Mouse (Mus musculus) kidney, postnatal 10 days (tissue): ENCODE measurements around the gene Endov.
A peak's percentile ranks its signal among the peaks of the same experiment; 100 is the strongest.

Experiments used
- DNase-seq: peaks from one replicate; pipeline ENCODE4 v3.0.0; 2021; ENCODE audit warnings: mixed read lengths

Endov gene

DNA sequence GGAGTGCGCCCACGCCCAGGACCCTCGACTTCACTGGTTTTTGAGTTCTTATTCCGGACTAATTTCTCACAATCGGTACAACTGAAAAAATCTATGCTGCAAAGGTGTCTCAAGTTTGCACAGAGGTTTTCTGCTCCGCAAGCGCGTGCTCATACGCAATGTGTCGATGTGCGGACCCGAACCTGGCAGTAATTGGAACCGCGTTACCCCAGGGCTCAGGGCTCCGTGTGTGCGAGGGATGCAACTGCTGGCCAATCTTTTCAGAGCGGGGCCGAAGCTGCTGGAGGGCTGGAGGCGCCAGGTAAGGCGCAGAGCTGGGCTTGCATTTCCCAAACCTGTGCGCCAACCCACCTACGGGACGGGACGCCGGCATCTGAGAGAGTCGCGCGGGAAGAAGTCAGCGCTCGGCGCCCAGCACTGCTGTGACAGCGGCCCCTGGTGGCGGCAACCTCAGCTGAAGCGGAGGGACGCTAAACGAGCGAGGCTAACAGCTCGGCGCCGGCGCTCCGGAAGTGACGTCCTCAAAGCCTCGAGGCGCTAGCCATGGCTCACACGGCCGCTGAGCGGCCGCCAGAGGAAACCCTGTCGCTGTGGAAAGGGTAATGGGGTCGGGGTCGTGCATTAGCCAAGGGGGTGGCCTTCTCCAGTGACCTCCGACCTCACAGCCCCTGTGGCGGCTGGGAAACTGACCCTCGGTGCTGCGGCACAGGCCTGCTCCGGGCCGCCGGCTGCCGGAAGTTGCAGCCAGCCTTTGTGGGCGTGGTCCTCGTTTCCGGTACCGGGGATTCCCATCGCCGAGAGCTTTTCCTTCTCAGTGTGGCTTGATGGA, at the start of gene Endov:
Endov (plus strand) TSS at position 487 of the 829 bp plus-strand sequence.
- peak; percentile 100 for DNase-seq

DNA sequence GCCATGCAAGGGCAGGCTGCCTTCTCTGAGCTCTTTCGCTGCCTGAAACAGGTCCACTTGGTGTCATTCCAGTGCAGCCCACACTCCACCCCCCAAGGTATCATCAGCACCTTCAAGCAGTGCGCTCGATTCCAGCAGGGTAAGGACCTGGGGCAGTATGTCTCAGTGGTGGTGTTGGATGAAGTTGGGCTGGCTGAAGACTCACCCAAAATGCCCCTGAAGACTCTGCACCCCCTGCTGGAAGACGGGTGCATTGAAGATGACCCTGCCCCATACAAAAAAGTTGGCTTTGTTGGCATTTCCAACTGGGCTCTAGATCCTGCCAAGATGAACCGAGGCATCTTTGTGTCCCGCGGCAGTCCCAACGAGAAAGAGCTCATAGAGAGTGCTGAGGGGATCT, 48.9 kb upstream of the Endov start:
- peak; percentile 10 for DNase-seq

DNA sequence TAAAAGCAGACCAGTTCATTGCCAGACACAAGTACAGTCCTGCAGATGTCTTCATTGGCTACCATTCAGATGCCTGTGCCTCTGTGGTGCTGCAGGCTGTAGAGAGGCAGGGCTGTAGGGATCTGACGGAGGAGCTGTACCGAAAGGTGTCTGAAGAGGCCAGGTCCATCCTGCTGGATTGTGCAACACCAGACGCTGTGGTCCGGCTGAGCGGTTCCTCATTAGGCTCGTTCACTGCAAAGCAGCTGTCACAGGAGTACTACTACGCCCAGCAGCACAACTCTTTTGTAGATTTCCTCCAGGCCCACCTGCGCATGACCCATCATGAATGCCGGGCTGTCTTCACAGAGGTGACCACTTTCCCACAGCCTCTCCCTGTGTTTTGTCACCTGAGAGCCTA, 47.7 kb upstream of the Endov start:
- no peak for DNase-seq

DNA sequence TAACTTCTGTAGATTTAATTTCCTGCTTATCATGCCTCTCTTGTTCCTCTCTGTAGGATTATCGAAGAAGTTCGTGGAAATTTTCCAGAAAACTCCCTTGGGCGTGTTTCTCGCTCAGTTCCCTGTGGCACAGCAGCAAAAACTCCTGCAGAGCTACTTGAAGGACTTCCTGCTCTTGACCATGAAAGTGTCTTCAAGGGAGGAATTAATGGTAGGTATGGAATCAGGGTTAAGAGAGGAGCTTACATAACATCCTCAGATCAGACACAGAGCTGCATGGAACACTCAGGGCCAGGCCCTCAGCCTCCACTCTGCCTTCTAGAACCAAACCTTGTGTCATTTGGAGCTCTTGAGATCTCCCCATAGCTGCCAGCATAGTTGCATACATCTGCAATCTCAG, 35.0 kb upstream of the Endov start:
- DNase-seq: no peak

DNA sequence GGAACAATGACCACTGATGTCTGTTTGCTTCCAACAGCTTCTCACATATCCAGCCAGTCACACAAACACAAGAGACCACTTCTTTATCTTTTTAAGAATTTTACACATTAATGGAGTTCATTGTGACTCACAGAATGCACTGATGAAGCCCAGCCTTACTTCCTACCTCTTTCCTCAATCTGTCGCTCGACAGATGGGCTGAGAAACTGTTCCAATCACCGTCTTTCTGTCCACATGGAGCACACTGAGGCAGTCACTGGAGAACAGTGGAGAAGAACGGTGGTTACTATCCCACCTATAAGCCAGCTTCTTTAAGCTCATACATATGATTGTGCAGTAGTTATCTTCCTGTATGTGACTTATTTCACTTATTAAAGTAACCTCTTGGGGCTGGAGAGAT, 13.3 kb upstream of the Endov start:
- DNase-seq: no peak

DNA sequence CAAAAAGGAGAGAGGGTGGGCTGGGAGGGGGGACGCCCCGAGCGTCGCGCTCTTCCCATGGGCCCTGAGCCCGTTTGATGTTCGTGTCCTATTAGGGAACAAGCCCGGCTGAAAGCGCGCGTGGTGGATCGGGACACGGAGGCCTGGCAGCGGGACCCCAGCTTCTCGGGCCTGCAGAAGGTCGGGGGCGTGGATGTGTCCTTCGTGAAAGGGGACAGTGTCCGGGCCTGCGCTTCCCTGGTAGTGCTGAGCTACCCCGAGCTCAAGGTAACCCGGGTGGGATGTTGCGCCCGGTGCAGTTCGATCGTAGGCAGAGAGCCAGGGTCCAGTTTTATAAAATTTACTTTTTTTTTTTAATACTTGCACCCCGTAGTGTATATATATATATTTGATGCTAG, 542 bp downstream of the Endov start:
- DNase-seq: no peak

DNA sequence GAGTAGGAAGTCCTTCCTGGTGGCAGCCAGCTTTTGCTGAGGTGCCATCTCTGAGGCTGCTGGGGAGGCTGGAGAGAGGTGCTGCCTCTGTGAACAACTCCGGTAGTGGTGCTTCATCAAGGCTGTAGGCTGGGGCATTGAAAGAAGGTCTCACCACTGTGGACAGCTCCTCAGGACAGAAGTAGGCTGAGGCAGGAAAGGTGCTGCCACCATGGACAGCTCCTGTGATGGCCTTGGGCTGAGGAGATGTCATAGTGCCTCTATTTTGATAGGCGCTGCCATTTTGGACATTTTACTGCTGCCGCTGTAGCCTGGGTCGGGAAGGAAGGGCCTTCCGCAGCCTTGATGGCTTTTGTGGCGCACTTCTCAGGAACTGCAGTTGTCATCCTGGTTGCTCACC, 1.7 kb downstream of the Endov start:
- DNase-seq: no peak

DNA sequence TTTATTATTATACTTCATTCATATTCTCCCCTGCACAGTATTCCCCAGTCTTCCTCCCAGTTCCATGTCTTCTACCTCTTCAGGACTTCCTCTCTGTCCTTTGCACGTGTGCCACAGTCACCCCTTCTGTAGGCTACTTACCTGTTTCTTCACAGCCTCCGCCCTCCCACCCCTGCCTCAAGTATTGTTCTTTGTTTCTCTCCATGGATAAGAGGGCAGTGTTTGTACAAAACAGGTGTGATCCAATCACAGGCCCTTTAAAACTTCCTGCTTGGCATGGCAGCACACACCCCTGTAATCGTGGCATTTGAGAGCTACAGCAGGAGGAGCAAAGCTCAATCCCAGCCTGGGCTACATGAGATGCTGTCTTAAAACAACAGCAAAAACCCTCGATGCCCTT, 2.4 kb downstream of the Endov start:
- no peak for DNase-seq

DNA sequence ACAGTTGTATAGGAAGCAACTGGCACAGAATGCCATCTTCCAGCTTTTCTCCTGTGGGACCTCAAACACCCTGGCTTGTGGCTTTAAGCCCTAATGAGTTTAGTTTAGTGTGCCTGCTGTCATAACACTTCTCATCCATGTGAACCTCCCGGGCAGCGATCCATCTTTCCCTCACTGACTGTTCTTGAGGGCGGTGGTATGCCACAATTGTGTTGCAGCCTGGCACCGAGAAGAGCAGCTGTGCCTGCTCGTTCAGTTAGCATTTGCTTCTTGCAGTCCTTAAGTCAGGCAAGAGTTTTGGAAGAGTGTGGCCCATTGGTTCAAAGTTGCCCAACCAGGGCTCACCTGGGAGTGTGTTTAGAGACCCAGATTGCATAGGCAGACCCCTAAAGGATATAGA, 5.0 kb downstream of the Endov start:
- DNase-seq: no peak

DNA sequence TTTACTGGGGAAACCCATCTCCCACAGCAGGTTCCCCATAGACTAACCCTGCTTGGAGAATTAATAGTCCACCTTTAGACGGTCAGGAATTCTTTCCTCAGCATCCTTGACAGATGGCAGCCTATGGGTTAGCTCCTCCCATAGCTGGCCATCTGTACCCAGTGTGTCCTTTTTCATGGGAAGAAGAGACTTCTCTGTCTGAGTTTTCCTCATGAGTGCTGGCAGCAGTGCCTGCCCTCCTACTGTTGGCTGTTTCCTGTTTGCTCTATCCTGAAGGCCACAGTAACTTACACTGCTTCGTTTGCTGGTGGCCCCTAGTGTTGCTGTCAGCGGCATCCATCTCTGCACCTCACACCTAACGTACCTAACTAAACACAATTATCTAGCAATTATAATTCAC, 6.3 kb downstream of the Endov start:
- DNase-seq: no peak

DNA sequence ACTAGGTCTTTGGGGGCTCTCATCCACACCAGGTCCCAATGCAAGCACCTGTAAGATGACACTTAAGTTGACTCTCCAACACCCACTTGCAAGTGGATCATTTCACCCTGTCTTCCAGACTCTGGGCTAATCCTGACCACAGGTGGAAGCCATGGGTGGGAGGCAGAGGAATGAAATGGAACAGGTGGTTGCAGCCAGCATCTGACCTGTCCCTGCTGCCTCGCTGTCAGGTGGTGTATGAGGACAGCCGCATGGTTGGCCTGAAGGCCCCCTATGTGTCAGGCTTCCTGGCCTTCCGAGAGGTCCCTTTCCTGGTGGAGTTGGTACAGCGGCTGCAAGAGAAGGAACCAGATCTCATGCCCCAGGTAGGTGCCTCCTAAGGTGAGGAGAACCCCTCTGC, 8.2 kb downstream of the Endov start:
- no peak for DNase-seq

DNA sequence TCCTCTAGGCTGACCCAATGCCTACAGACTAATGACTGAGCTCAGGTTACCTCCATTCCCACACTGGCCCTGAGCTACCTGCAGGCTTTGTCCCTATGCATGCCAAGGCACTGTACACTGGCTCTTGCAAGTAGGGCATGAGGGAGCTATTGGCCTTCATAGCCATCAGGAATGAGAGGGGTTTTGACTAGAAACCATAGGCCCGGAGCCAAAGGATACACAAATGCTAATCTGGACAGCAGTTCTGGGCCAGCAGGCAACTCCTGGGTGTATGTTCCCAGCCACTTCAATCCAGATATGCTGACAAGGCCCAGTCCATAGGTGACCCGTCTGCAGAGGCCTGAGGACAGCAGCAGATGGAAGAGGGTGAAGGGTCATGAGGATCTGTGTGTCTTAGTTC, 8.9 kb downstream of the Endov start:
- DNase-seq: no peak

DNA sequence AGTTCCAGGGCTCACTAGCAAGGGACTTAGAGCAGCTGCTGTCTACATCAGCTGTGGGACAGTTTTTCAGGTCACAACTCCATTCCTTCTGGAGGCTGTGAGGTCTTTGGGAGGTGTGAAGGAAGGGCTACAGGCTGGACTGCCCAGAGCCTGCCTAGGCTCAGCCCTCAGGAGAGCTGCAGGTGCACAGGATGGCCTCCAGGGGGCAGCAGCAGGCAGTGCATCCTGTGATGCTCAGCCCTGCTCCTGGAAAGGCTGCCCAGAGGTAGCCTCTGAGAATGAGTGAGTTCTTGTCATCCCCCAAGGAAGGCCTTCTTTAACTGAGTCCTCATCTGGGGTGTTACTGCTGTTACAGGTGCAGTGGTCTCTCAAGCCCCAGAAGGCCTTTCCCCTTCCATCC, 12.5 kb downstream of the Endov start:
- peak; percentile 82 for DNase-seq

DNA sequence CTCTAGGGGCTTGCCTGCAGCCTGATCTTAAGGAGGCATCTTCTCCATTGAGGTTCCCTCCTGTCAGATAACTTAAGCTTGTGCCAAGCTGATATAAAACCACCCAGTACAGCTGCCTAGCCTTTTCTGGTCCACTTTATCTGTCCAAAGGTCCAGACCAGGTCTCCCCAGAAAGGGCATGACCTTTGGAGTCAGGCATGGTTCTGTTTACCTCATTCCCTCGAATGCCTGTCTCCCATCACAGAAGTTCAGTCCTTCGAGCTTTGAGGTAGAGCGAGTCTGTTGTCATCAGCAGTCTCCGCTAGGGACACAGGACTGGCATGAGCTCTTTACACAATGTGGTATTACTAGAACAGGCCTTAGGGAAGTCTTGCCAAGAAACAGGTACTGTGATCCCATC, 15.2 kb downstream of the Endov start:
- no peak for DNase-seq

DNA sequence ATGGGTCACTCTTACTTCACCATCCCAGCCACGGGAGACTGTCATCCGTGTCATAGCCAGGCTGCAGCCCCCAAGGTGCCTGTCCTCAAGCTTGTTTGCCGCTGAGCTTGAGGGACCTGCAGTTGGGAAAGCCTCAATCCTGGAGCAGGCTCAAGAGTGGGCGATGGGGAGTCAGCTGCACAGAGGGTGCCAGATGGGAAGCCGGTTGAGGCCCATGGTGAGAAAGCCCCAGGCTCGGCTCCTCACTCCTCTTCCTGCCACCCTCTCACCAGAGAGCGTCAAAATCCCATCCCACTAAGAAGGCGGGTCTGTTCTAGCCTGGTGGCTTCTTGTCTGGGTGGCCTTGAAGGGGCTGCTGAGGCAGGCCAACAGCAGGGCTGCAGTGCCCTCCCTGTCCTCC, 16.6 kb downstream of the Endov start:
- DNase-seq: no peak

DNA sequence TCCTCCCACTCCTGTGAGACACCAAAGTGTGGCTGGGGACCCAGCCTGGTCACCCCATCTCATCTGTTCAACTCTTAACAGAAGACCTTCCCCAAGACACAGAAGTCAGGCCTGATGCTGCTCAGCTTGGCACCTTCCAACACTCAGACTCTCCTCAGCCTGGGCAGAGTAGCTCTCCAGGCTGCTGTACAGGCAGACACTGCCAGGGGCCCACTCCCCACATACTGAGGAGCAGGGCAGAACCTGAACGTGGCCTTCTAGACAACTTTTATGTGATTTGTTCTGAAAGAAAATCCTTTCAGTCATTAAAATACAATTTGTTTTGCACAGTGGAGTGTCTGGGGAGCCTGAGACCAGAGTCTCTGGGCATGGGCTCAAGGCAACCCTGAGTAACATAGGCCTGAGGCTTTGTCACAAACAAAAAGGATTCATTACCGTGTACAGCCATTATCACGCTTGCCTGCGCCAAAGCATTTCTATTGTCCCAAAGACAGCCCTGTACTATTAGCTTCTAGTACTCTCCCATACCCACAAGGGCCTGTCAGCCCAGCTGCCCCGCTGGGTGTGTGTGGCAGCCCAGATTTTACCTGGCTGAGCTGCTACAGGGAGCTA, 18.1 kb downstream of the Endov start:
- DNase-seq: no peak

DNA sequence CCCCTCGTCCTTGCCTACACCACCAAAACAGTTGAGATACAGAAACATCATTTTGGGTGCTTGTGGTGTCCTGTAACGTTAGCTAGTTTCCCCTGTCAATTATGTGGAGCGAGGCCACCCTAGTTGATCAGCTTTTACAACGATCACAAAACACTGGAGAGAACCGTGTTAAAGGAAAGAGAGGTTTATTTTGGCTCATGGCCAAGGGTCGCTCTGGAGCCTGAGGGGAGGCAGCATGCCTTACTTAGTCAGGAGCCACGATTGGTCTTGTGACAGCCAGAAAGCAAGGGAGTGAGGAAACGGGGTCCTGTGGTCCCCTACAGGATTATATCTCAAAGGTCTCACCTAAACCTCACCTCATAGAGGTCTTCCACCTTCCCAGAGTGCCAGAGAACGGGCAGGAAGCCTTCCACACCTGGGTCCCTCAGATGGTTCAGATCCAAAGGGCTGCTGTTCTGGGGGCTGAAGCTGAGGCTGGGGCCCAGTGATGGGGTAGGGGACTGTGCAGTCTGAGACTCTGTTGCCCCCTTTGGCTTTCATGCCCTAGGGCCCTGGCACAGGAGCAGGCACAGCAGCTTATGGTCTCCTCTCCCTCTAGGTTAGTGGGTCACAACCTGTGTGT, 22.0 kb downstream of the Endov start:
- no peak for DNase-seq

DNA sequence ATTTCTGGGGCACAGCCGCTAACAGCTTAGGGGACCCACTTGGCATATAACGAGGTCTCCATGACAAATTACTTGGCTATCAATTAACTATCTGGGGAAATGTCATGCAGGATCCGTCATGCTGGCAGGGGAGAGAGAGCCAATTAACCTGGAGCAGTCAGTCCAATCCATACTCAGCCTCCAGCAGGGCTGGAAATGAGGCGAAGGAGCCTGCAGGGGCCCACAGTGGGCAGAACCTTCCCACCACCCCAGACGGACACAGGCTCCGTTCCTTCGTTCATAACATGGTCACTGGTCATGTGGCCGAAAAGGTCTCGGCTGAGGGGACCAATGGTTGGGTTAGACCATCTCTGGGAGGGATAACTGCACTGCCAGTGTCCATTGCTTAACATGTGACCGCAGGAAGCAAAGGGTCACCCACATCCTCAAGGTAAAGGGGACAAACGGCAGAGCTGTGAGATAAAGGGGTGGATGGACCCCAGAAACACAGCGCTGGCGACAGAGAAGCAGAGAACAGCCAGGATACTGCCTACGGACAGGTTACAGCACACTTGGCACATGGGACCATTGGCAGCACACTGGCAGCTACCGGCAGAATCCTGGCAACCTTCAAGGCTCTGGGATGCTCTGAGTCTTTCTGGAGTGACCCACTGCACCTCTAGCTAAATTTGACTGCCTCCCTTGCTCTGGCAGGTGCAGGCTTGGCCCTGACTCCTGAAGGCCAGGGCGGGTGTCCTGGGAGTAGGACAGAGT, 23.1 kb downstream of the Endov start:
- no peak for DNase-seq

DNA sequence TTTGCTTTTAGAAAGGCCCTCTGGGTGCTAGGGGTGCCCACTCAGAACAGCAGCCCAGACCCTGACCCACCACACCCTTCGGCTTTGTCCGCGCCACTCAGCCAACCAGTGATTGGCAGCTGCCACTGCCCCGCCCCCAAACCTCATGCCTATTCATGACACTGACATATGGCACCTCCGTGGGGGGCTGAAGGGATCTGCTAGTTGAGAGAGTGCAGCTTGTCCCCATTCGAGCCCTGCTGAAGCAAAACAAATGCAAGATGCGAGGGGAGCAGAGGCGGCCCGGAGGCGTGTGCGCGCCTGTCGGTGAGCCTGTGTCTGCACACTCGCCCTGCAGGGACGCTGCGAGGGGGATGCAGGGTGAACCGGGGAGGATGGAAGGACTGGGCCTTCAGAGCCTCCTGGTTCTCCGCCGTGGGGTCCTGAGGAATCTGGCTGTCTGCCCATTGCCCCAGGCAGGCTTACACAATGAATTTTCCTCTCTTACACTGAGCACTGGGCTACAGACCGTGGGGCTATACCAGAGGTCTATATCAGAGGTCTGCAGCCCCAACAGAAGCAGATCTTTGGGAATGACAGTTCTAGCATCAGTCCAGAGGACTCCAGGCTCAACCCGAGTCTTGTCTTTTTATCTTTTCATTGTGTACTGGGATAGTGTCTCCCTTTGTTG, 24.0 kb downstream of the Endov start:
- no peak for DNase-seq

DNA sequence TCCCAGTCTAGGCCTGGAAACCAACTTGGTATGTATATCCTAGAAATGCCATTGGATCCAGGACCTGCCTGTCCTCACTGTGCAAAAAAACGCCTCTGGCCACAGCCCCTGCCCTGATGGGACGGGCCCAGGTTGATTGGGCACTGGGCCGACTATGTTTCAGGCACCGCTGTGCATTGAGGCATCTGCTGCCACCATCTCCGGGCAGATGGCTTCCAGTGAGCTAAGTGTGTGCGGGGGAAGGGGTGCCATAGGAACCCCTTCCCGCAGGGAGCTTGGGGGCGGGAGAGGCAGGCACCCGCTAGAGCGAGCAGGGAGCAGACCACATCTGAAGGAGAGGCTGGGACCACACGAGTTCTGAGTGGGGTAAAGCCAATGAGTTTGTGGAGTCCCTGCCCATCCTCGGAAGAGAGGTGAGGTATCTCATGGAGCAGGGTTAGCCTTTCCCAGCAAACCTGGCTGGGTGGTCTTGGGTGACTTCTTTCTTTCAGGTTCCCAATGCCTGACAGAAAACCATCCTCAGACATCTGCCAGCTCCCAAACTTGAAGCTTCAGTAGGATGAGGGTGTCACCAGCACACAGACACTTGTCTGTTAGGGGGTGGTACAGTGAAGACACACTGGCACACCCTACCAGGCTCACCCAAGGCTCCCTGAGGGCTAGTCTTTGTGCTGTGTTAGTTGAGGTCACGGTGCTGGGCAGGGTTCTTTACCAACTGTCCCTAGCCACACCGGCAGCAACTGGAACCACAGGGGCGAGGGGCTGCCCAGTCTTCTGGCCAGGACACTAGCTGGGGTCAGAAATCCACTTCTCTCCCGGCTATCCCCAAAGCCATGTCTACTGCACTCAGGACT, 24.9 kb downstream of the Endov start:
- DNase-seq: no peak

DNA sequence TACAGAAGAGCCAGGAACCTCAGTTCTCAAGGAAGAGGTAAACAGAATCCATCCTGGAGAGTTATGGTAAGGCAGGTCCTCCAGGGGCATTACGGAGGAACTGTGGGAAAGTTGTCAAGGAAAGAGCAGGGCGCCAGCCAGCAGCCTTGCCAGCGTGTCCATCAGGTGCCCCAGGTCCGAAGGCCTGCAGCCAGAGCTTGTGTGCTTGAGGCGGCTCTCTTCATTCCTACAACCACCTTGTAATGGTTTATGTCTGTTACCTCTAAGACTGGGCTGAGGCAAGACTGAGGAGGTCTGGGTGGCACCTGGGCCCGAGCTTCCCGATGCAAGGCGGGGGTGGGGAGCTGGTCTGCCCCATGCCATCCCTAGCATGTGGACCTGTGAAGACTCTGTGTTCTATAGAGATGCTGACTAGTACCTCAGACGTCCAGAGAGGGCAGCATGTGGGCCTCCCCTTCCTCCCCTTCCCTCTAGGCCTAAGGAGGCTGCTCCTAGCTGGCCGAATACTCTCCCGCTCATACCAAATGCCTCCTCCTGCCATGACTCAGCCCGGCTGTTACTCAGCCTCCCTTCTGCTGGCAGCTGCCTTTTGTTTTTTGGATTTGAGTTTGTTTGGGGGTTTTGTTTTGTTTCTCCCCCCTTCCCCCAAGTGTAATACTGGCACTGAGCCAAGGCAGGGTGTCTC, 25.7 kb downstream of the Endov start:
- no peak for DNase-seq
